ENCODE assay signal across 8 mouse cellular contexts in genomic region chr6:127529451-127529850, GRCm38 (mm10). TPM values are rescaled to one million over a fixed set of nuclear protein-coding genes. Genes with fewer than 3 reads are reported as not detected.
A peak's percentile ranks its signal among the peaks of the same experiment; 100 is the strongest.
DNase-seq lines count a peak whose midpoint lies in the region; ATAC-seq lines count a peak whose summit lies in the region.

No protein-coding gene starts in this region.

- no peak overlapping the region for H3K27ac ChIP-seq in heart, embryonic 11.5 days (ENCODE audit: low read depth, low read length)
- no peak overlapping the region for H3K27ac ChIP-seq in neural tube, embryonic 15.5 days (replicated peaks)

- no peaks in the 10 kb centered on the region for H3K27me3 ChIP-seq in heart, embryonic 11.5 days (ENCODE audit: control insufficient read depth, insufficient read depth, low read length)
- H3K27me3 ChIP-seq in neural tube, embryonic 15.5 days (replicated peaks): 0 out of 2 replicates have a peak, but pooled peaks cover 5% of the 10 kb centered on the region

- 0 out of 2 replicates have a peak, but pooled peaks have one; percentile 69 for ATAC-seq in heart, embryonic 11.5 days (replicated peaks; ENCODE audit: insufficient number of reproducible peaks, low FRiP score, low TSS enrichment)
- peak; percentile 61; the same call in 1 of the 2 replicates for ATAC-seq in neural tube, embryonic 15.5 days (ENCODE audit: low FRiP score)

- H3K4me3 ChIP-seq in heart, embryonic 11.5 days (ENCODE audit: low read depth, low read length): no peak overlapping the region
- no peak overlapping the region for H3K4me3 ChIP-seq in neural tube, embryonic 15.5 days (replicated peaks)

- H3K4me2 ChIP-seq in heart, embryonic 11.5 days: no peak overlapping the region
- H3K4me2 ChIP-seq in neural tube, embryonic 15.5 days: no peak overlapping the region

- 51% methylated on average over 2 of the region's 2 CpGs for WGBS in heart, embryonic 11.5 days (ENCODE audit: insufficient replicate concordance)
- WGBS in neural tube, embryonic 15.5 days: 79% methylated on average over 2 of the region's 2 CpGs

- H3K36me3 ChIP-seq in heart, embryonic 11.5 days (ENCODE audit: control insufficient read depth, insufficient read depth, low read length): no peaks in the 10 kb centered on the region
- H3K36me3 ChIP-seq in neural tube, embryonic 15.5 days: no peaks in the 10 kb centered on the region

- H3K9me3 ChIP-seq in heart, embryonic 11.5 days (replicated peaks; ENCODE audit: control insufficient read depth, low read length): no peaks in the 10 kb centered on the region
- no peaks in the 10 kb centered on the region for H3K9me3 ChIP-seq in neural tube, embryonic 15.5 days (replicated peaks)

- DNase-seq in right cerebral cortex, postnatal 10 days (ENCODE audit: low spot score in 2 of 2): peak; percentile 69 to 76
- DNase-seq in right cerebral cortex, postnatal 25 days: no peak
- DNase-seq in cerebellum, postnatal 10 days: peak; percentile 95 to 96
- peak; percentile 31 to 55 for DNase-seq in layer of hippocampus, postnatal 14 days (ENCODE audit: low spot score in 2 of 2)
- DNase-seq in yolk sac, embryonic 10.5 days (ENCODE audit: low spot score): peak; percentile 30
- no peak for DNase-seq in c-Kit-positive CD71-positive TER-119-positive erythroid progenitor cells, embryonic 14.5 days (ENCODE audit: low spot score)

- H3K4me1 ChIP-seq in heart, embryonic 11.5 days (ENCODE audit: control insufficient read depth, insufficient read depth, low read length): peaks cover 9% of the 10 kb centered on the region
- no peaks in the 10 kb centered on the region; the same call in none of the 2 replicates for H3K4me1 ChIP-seq in neural tube, embryonic 15.5 days

- H3K9ac ChIP-seq in heart, embryonic 11.5 days (ENCODE audit: low read depth, low read length): no peak overlapping the region
- H3K9ac ChIP-seq in neural tube, embryonic 15.5 days (replicated peaks): no peak overlapping the region

RNA-seq across cellular contexts. Expression of gene Cracr2a, which starts 31.7 kb away (rescaled TPM):
- polyA plus RNA-seq in heart, embryonic 11.5 days (2014; fragmentation: Nextera tagmentation; extraction: Ambion mirVana): 0.93 and 1.0 TPM in 2 replicates
- 1 to 10 TPM; 1.3 to 1.6 TPM for total RNA-seq in layer of hippocampus, postnatal 14 days (2021)
- polyA plus RNA-seq in neural tube, embryonic 15.5 days (2015; fragmentation: Nextera tagmentation; extraction: Ambion mirVana): 1.0 and 1.2 TPM in 2 replicates

Comparison
In these comparisons a context has a peak if more than half of its experiments do, and no peak if none do; other contexts are left out.
1. DNase-seq: peak in right cerebral cortex, postnatal 10 days (2 of 2), cerebellum, postnatal 10 days (2 of 2), layer of hippocampus, postnatal 14 days (2 of 2) and yolk sac, embryonic 10.5 days (single experiment); none in right cerebral cortex, postnatal 25 days (single experiment) and c-Kit-positive CD71-positive TER-119-positive erythroid progenitor cells, embryonic 14.5 days (single experiment).